Mouse (Mus musculus) kidney, postnatal 10 days (tissue): ENCODE results near the gene Olfr399.

ENCODE experiments used
- DNase-seq: peaks from one replicate; pipeline ENCODE4 v3.0.0; 2021; ENCODE audit warnings: mixed read lengths

Gene Olfr399

GRCm38 (mm10) chr11:74056451-74056850, at the start of gene Olfr399, which contains the start of gene Olfr139:
Gene Olfr399, minus strand, starts transcription at chr11:74056615.
Gene Olfr139, minus strand, starts transcription at chr11:74056551.
- no peak for DNase-seq

- no peak for DNase-seq
Observed at GRCm38 (mm10) chr11:74105066-74105465, 48.7 kb upstream of the Olfr399 start.

GRCm38 (mm10) chr11:74101507-74101906, 45.1 kb upstream of the Olfr399 start:
- DNase-seq = no peak

- no peak for DNase-seq
Observed at GRCm38 (mm10) chr11:74100724-74101123, 44.3 kb upstream of the Olfr399 start.

GRCm38 (mm10) chr11:74069655-74070054, 13.2 kb upstream of the Olfr399 start, which contains the start of gene Zfp616:
Gene Zfp616, plus strand, starts transcription at chr11:74069955.
- no peak for DNase-seq

- no peak for DNase-seq
Observed at GRCm38 (mm10) chr11:74051347-74051746, 5.1 kb downstream of the Olfr399 start.
